Mouse (Mus musculus): ENCODE results near the gene Rai14. TPM values are rescaled to one million over a fixed set of nuclear protein-coding genes. Genes with fewer than 3 reads are reported as not detected.

The Rai14 gene
- polyA plus RNA-seq, 1 experiment from 2014 or later, result 13.8 TPM

GRCm38 (mm10) chr15:10708591-10709272, 5.7 kb downstream of the Rai14 start:
- H3K27me3 ChIP-seq, result peaks cover 9% of the 10 kb centered on the region; the same call in 1 of the 2 replicates
- H3K36me3 ChIP-seq, result no peaks in the 10 kb centered on the region
- no peak overlapping the region for H3K9ac ChIP-seq
- H3K9me3 ChIP-seq (replicated peaks), result no peaks in the 10 kb centered on the region
- no peak for ATAC-seq (replicated peaks; ENCODE audit: insufficient number of reproducible peaks, insufficient read depth, low FRiP score, low read depth)
- no peak overlapping the region for H3K4me3 ChIP-seq
- peaks cover 3% of the 10 kb centered on the region for H3K4me1 ChIP-seq (replicated peaks)
- 85% methylated on average over 10 of the region's 10 CpGs for WGBS
- no peak overlapping the region for H3K27ac ChIP-seq
- H3K4me2 ChIP-seq, result no peak overlapping the region

GRCm38 (mm10) chr15:10707109-10707508, 7.3 kb downstream of the Rai14 start:
- WGBS, result 92% methylated on average over 6 of the region's 6 CpGs
- Histone ChIP-seq H3K27ac (no peak overlapping the region), H3K4me3 (no peak overlapping the region), H3K4me1 (replicated peaks) (peaks cover 5% of the 10 kb centered on the region), H3K4me2 (no peak overlapping the region), H3K9ac (no peak overlapping the region), H3K36me3 (no peaks in the 10 kb centered on the region), H3K9me3 (replicated peaks) (no peaks in the 10 kb centered on the region), H3K27me3 (0 out of 2 replicates have a peak, but pooled peaks cover 2% of the 10 kb centered on the region)
- ATAC-seq (replicated peaks; ENCODE audit: insufficient number of reproducible peaks, insufficient read depth, low FRiP score, low read depth), result no peak

- no peak overlapping the region for H3K27ac ChIP-seq
- no peaks in the 10 kb centered on the region for H3K9me3 ChIP-seq (replicated peaks)
- no peaks in the 10 kb centered on the region for H3K36me3 ChIP-seq
- H3K27me3 ChIP-seq, result no peaks in the 10 kb centered on the region
- ATAC-seq (replicated peaks; ENCODE audit: insufficient number of reproducible peaks, insufficient read depth, low FRiP score, low read depth), result no peak
- 69% methylated on average over 8 of the region's 8 CpGs for WGBS
- H3K4me2 ChIP-seq, result no peak overlapping the region
- no peak overlapping the region for H3K4me3 ChIP-seq
- H3K9ac ChIP-seq, result no peak overlapping the region
- peaks cover 12% of the 10 kb centered on the region for H3K4me1 ChIP-seq (replicated peaks)
Measured at GRCm38 (mm10) chr15:10706414-10706813, 8.0 kb downstream of the Rai14 start.

- no peak overlapping the region for H3K27ac ChIP-seq
- no peak for ATAC-seq (replicated peaks; ENCODE audit: insufficient number of reproducible peaks, insufficient read depth, low FRiP score, low read depth)
Measured at GRCm38 (mm10) chr15:10705752-10706151, 8.7 kb downstream of the Rai14 start.

GRCm38 (mm10) chr15:10704328-10704727, 10.1 kb downstream of the Rai14 start:
- H3K27me3 ChIP-seq, result no peaks in the 10 kb centered on the region

More at GRCm38 (mm10) chr15:10705752-10706151, 8.7 kb downstream of the Rai14 start:
- Histone ChIP-seq H3K4me3 (no peak overlapping the region), H3K9me3 (replicated peaks) (no peaks in the 10 kb centered on the region), H3K4me1 (replicated peaks) (peaks cover 16% of the 10 kb centered on the region), H3K27me3 (no peaks in the 10 kb centered on the region), H3K4me2 (no peak overlapping the region), H3K36me3 (no peaks in the 10 kb centered on the region), H3K9ac (no peak overlapping the region)
- WGBS, result 81% methylated on average over 5 of the region's 5 CpGs

GRCm38 (mm10) chr15:10701571-10701970, 12.9 kb downstream of the Rai14 start:
- Histone ChIP-seq H3K4me2 (no peak overlapping the region), H3K27me3 (no peaks in the 10 kb centered on the region), H3K4me1 (replicated peaks) (peaks cover 16% of the 10 kb centered on the region), H3K4me3 (no peak overlapping the region), H3K9ac (no peak overlapping the region), H3K36me3 (no peaks in the 10 kb centered on the region), H3K9me3 (replicated peaks) (no peaks in the 10 kb centered on the region), H3K27ac (no peak overlapping the region)
- WGBS, result 45% methylated on average over 5 of the region's 5 CpGs
- no peak for ATAC-seq (replicated peaks; ENCODE audit: insufficient number of reproducible peaks, insufficient read depth, low FRiP score, low read depth)

More at GRCm38 (mm10) chr15:10704328-10704727, 10.1 kb downstream of the Rai14 start:
- no peak for ATAC-seq (replicated peaks; ENCODE audit: insufficient number of reproducible peaks, insufficient read depth, low FRiP score, low read depth)
- H3K27ac ChIP-seq, result no peak overlapping the region
- 90% methylated on average over 8 of the region's 8 CpGs for WGBS
- peaks cover 16% of the 10 kb centered on the region for H3K4me1 ChIP-seq (replicated peaks)
- H3K9ac ChIP-seq, result no peak overlapping the region
- H3K9me3 ChIP-seq (replicated peaks), result no peaks in the 10 kb centered on the region
- no peak overlapping the region for H3K4me3 ChIP-seq
- no peak overlapping the region for H3K4me2 ChIP-seq
- H3K36me3 ChIP-seq, result no peaks in the 10 kb centered on the region

- no peaks in the 10 kb centered on the region for H3K36me3 ChIP-seq
- peaks cover 16% of the 10 kb centered on the region for H3K4me1 ChIP-seq (replicated peaks)
- 88% methylated on average over 9 of the region's 9 CpGs for WGBS
- no peak overlapping the region for H3K4me2 ChIP-seq
- no peaks in the 10 kb centered on the region for H3K9me3 ChIP-seq (replicated peaks)
- H3K4me3 ChIP-seq, result no peak overlapping the region
- no peak for ATAC-seq (replicated peaks; ENCODE audit: insufficient number of reproducible peaks, insufficient read depth, low FRiP score, low read depth)
- no peaks in the 10 kb centered on the region for H3K27me3 ChIP-seq
- H3K9ac ChIP-seq, result no peak overlapping the region
- H3K27ac ChIP-seq, result no peak overlapping the region
Measured at GRCm38 (mm10) chr15:10700891-10701466, 13.4 kb downstream of the Rai14 start.

- no peak overlapping the region for H3K4me3 ChIP-seq
- no peaks in the 10 kb centered on the region for H3K9me3 ChIP-seq (replicated peaks)
- H3K27ac ChIP-seq, result no peak overlapping the region
- no peak for ATAC-seq (replicated peaks; ENCODE audit: insufficient number of reproducible peaks, insufficient read depth, low FRiP score, low read depth)
- H3K9ac ChIP-seq, result no peak overlapping the region
- peaks cover 7% of the 10 kb centered on the region for H3K4me1 ChIP-seq (replicated peaks)
- 76% methylated on average over 8 of the region's 8 CpGs for WGBS
- no peaks in the 10 kb centered on the region for H3K27me3 ChIP-seq
- H3K36me3 ChIP-seq, result no peaks in the 10 kb centered on the region
- no peak overlapping the region for H3K4me2 ChIP-seq
Measured at GRCm38 (mm10) chr15:10696478-10697234, 17.8 kb downstream of the Rai14 start.

- H3K27ac ChIP-seq, result no peak overlapping the region
- H3K36me3 ChIP-seq, result no peaks in the 10 kb centered on the region
- H3K4me2 ChIP-seq, result no peak overlapping the region
- no peak for ATAC-seq (replicated peaks; ENCODE audit: insufficient number of reproducible peaks, insufficient read depth, low FRiP score, low read depth)
- no peaks in the 10 kb centered on the region for H3K9me3 ChIP-seq (replicated peaks)
- H3K9ac ChIP-seq, result no peak overlapping the region
- WGBS, result 53% methylated on average over 4 of the region's 4 CpGs
- H3K27me3 ChIP-seq, result no peaks in the 10 kb centered on the region
- H3K4me3 ChIP-seq, result no peak overlapping the region
- peaks cover 9% of the 10 kb centered on the region for H3K4me1 ChIP-seq (replicated peaks)
Measured at GRCm38 (mm10) chr15:10692627-10693026, 21.8 kb downstream of the Rai14 start.

- WGBS, result 54% methylated on average over 6 of the region's 6 CpGs
- Histone ChIP-seq H3K9me3 (replicated peaks) (no peaks in the 10 kb centered on the region), H3K27ac (no peak overlapping the region), H3K27me3 (no peaks in the 10 kb centered on the region), H3K4me1 (replicated peaks) (peaks cover 12% of the 10 kb centered on the region), H3K36me3 (no peaks in the 10 kb centered on the region), H3K9ac (no peak overlapping the region), H3K4me3 (no peak overlapping the region), H3K4me2 (no peak overlapping the region)
- no peak for ATAC-seq (replicated peaks; ENCODE audit: insufficient number of reproducible peaks, insufficient read depth, low FRiP score, low read depth)
Measured at GRCm38 (mm10) chr15:10691481-10691880, 22.9 kb downstream of the Rai14 start.

GRCm38 (mm10) chr15:10690973-10691372, 23.5 kb downstream of the Rai14 start:
- Histone ChIP-seq H3K27me3 (no peaks in the 10 kb centered on the region), H3K36me3 (no peaks in the 10 kb centered on the region), H3K4me1 (replicated peaks) (peaks cover 12% of the 10 kb centered on the region), H3K9ac (no peak overlapping the region), H3K9me3 (replicated peaks) (no peaks in the 10 kb centered on the region), H3K4me3 (no peak overlapping the region), H3K27ac (no peak overlapping the region), H3K4me2 (no peak overlapping the region)
- ATAC-seq (replicated peaks; ENCODE audit: insufficient number of reproducible peaks, insufficient read depth, low FRiP score, low read depth), result no peak
- WGBS, result 72% methylated on average over 5 of the region's 5 CpGs

Measured in heart, embryonic 15.5 days (tissue).